13 mouse cellular contexts compared by ENCODE assay signal in the genomic region with DNA sequence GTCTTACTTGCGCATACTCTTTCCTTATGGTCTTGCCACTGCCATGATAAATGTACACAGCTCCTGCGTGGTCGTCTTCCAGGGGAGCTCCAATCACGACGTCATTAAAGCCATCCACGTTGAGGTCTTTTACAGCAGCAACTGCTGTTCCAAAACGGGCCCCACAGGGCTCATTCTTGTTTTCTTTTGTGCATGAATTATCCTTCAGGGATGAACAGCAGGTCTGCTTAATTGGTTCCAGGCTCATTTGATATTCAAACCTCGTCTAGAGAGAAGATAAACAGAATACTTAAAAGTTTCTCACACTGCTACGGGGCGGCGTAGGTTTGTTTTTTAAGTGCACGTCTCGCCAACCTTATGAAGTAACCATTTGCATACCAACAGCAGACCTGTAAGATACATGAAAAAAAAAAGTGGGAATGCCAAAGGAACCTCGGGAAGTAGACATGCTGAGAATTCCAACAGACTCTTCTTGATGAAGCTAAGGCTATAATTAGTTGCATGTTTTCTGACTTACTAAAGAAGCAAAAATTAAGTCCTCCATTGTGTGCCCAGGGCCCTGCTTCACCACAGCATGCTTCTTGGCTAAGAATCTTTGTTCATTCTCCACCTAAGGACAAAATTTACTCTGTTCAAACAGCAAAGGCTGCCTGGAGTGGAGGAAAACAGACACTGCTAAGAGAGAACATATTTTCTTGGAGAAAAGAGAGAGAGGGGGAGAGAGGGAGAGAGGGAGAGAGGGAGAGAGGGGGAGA.
DNase-seq lines count a peak whose midpoint lies in the region; ATAC-seq lines count a peak whose summit lies in the region.
"Had no signal": no experiment of that assay in that cellular context is flagged by ENCODE, and none has a peak within 500 bp of the region (broad histone marks: within the 10 kb centered on the region; RNA-seq: fewer than 3 reads in every experiment).

No protein-coding gene starts in this region.

- peak overlapping the region; percentile 22 for H3K4me2 ChIP-seq in forebrain, embryonic 14.5 days (ENCODE audit: low read length)
- peak overlapping the region; percentile 17; the same call in 1 of the 2 replicates for H3K4me2 ChIP-seq in limb, embryonic 12.5 days
- H3K4me2 ChIP-seq in liver, embryonic 12.5 days: no peak overlapping the region
- H3K4me2 ChIP-seq: kidney, embryonic 15.5 days had no signal

- no peaks in the 10 kb centered on the region for H3K36me3 ChIP-seq in forebrain, embryonic 14.5 days (ENCODE audit: control insufficient read depth, insufficient read depth, low read length)
- no peaks in the 10 kb centered on the region for H3K36me3 ChIP-seq in limb, embryonic 12.5 days
- no peaks in the 10 kb centered on the region for H3K36me3 ChIP-seq in liver, embryonic 12.5 days

- H3K27ac ChIP-seq in forebrain, embryonic 14.5 days (ENCODE audit: low read depth, low read length): peak overlapping the region; percentile 40; the same call in 1 of the 2 replicates
- no peak overlapping the region for H3K27ac ChIP-seq in limb, embryonic 12.5 days
- no peak overlapping the region for H3K27ac ChIP-seq in liver, embryonic 12.5 days
- H3K27ac ChIP-seq: gastrocnemius, adult 2 months; kidney, embryonic 15.5 days had no signal

- no peak overlapping the region for H3K4me3 ChIP-seq in forebrain, embryonic 14.5 days (ENCODE audit: low read depth, low read length)
- H3K4me3 ChIP-seq in limb, embryonic 12.5 days (replicated peaks): no peak overlapping the region
- H3K4me3 ChIP-seq in liver, embryonic 12.5 days: no peak overlapping the region
- H3K4me3 ChIP-seq: gastrocnemius, adult 2 months; kidney, embryonic 15.5 days had no signal

- 4% methylated on average over 14 of the region's 14 CpGs for whole genome bisulfite sequencing in forebrain, embryonic 14.5 days
- WGBS in limb, embryonic 12.5 days: 33% methylated on average over 14 of the region's 14 CpGs
- WGBS in liver, embryonic 12.5 days (ENCODE audit: insufficient replicate concordance): 67% methylated on average over 14 of the region's 14 CpGs

- no peaks in the 10 kb centered on the region for H3K27me3 ChIP-seq in forebrain, embryonic 14.5 days (replicated peaks; ENCODE audit: control insufficient read depth, insufficient read depth, low read length)
- no peaks in the 10 kb centered on the region for H3K27me3 ChIP-seq in limb, embryonic 12.5 days
- no peaks in the 10 kb centered on the region for H3K27me3 ChIP-seq in liver, embryonic 12.5 days (replicated peaks)
- H3K27me3 ChIP-seq: kidney, embryonic 15.5 days had no signal

- H3K4me1 ChIP-seq in forebrain, embryonic 14.5 days (ENCODE audit: control insufficient read depth, insufficient read depth, low read length): peaks cover 4% of the 10 kb centered on the region; the same call in 1 of the 2 replicates
- H3K4me1 ChIP-seq in limb, embryonic 12.5 days (replicated peaks): peaks cover 11% of the 10 kb centered on the region
- H3K4me1 ChIP-seq in liver, embryonic 12.5 days: no peaks in the 10 kb centered on the region

- peak; percentile 92 for ATAC-seq in forebrain, embryonic 14.5 days
- ATAC-seq in limb, embryonic 12.5 days (ENCODE audit: insufficient number of reproducible peaks, insufficient read depth, low FRiP score, low TSS enrichment, low read depth): no peak
- no peak for ATAC-seq in liver, embryonic 12.5 days

- DNase-seq in right cerebral cortex, postnatal 10 days (ENCODE audit: low spot score in 2 of 2): peak; percentile 38 to 58
- no peak for DNase-seq in right cerebral cortex, postnatal 4 days
- DNase-seq in forebrain, embryonic 14.5 days (ENCODE audit: low spot score): peak; percentile 90
- peak; percentile 24 for DNase-seq in retina, postnatal 1 day
- DNase-seq in heart, adult 9 months (ENCODE audit: low spot score in 2 of 2): no peak
- DNase-seq in thymus, postnatal 14 days: no peak
- DNase-seq: gastrocnemius, adult 2 months; heart, postnatal 10 days; left cerebral cortex, postnatal 4 days; lung, postnatal 10 days had no signal

- H3K9ac ChIP-seq in forebrain, embryonic 14.5 days (ENCODE audit: low read length): no peak overlapping the region
- no peak overlapping the region for H3K9ac ChIP-seq in limb, embryonic 12.5 days (replicated peaks)
- no peak overlapping the region for H3K9ac ChIP-seq in liver, embryonic 12.5 days
- H3K9ac ChIP-seq: kidney, embryonic 15.5 days had no signal

- H3K9me3 ChIP-seq in forebrain, embryonic 14.5 days (replicated peaks; ENCODE audit: control insufficient read depth, low read length): no peaks in the 10 kb centered on the region
- H3K9me3 ChIP-seq in limb, embryonic 12.5 days: no peaks in the 10 kb centered on the region
- H3K9me3 ChIP-seq in liver, embryonic 12.5 days (replicated peaks): no peaks in the 10 kb centered on the region
- H3K9me3 ChIP-seq: kidney, embryonic 15.5 days had no signal

Comparison
In these comparisons a context has a peak if more than half of its experiments do, and no peak if none do; other contexts are left out.
1. DNase-seq: peak in right cerebral cortex, postnatal 10 days (2 of 2), forebrain, embryonic 14.5 days (single experiment) and retina, postnatal 1 day (single experiment); none in right cerebral cortex, postnatal 4 days (single experiment), heart, adult 9 months (0 of 2) and thymus, postnatal 14 days (single experiment).